Mouse (Mus musculus) ZHBTc4 (cell line): Measurements from ENCODE around the gene Zfp248.

Experiments used
- DNase-seq: peaks from one replicate; pipeline ENCODE4 v3.0.0-alpha.2; 2011; ENCODE audit warnings: low read depth, low spot score

Gene Zfp248

DNA sequence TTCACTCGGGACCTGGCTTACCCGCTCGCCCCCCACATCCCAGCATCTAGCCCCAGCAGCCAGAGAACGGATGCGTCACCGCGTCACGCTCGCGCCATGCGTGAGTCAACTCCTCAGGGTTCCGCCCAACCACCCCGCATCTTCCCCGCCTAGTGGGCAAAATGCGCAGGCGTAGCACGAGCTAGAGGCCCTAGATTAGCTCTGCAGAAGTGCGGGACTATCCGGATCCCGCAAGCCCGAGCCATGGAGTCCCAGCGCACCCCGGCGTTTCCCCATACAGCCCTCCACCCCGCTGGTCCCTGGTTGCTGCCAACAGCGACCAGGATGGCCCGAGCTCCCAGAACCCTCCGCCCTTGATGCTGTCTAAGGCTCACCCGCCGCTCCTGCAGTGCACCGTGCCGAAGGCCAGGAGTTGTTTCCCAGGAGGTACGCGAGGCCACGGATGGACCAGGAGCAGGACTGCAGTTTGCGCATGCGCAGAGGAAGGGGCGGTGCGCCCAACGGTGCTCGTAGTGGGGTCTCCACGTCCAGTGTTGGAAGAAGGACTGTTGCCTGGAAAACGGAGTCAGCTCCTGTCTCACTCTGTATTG lies at the start of gene Zfp248:
Gene Zfp248 (minus strand): TSS at position 487 of the 590 bp plus-strand sequence.
- peak; percentile 86 for DNase-seq

- DNase-seq: no peak
These were observed 43.7 kb upstream of the Zfp248 start for GRCm38 (mm10) chr6:118499010-118499409.

- DNase-seq: no peak
These were observed 26.8 kb upstream of the Zfp248 start for GRCm38 (mm10) chr6:118482125-118482524.

DNA sequence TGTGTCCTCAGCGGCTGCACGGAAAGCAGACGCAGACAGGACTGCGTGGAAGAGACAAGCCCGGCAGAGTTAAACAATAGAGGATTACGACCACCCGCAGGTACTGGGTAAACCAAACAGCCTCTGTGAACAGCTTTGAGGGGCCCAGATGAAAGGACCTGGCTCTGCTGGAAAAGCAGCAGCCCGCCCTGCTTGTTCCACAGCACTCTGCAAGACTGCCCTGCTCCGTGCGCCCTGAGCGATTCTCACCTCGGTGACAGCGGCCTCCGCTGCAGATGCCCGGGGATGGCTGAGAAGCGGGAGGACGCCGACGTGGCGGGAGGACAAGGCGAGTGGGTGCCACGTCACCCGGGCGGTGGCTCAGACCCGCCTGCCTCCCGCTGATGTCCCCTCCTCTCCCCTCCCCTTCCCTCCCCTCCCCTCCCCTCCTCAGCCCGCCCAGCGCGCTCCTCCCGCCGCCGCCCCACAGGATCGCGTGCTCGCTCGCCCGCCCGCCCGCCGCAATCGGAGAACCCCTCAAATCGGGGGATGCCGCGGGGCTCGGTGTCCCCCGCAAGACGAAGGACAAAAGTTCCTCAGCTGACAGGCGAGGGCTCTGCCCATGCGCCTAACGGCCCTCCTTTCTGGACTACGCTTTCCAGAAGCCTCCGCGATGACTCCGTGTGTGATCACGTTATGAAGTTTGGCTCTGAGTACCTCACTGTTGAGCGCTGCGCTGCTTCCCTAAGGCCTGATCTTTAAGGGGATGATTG lies 23.8 kb upstream of the Zfp248 start, which contains the start of gene Zfp9:
Gene Zfp9 (minus strand): TSS at position 364 of the 752 bp plus-strand sequence.
- DNase-seq: peak; percentile 74

DNA sequence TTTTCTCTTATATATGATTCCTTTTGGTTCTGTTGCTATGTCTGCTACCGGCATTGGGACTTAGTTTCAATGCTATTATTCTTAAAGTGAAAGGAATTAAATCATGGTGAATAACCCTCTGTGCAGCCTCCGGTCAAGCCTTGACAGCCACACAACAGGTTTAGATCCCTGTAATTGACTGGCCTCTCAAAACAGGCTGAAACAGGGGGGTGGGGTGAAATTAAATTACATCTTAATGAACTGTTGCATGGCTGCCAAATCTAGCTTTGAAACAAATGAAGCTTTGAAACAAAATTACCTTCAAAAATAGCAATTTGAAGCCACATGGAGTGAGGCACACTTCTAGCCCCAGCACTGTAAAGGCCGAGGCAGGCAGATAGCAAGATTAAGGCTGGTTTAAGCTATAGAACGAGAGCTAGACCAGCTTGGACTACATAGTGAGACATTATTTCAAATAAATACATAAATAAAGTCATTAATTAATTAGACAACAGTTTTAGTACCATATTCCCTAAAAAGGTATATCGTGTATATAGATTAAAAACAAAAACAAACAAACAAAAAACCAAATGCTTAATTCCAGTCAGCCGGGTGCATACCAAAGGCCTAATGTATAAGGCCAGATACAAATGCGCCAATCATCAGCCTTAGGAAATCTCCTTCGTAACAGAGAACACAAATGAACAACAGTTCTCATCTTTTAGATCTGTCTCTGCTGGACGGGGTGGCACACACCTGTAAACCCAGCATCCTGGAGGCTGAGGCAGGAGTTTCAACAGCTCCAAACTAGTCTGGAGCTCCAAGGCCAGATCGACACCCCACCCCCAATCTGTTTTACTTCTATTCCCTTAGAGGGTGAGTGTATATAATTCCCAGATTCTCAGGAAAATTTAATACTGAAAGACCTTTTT lies 22.8 kb upstream of the Zfp248 start:
- DNase-seq: no peak

- DNase-seq: peak; percentile 17
These were observed 6.9 kb upstream of the Zfp248 start for GRCm38 (mm10) chr6:118462069-118462705.

DNA sequence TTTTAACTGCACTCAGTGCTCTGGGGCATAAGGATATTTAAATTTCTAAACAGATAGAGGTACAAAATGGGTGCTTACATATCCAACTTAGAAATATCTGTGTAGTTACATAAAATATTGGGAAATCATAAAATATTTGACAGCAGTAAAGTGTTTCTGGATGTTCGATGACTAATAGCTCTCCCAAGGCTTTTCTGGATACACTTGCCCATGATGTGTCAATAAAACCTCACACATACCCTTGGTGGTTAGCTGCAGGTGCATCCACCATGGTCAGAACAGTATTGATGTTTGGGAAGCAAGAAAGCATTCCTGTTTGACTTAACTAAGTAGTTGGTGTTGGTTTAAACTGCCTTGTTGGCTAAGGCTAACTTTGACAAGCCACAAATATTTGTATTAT lies 2.4 kb upstream of the Zfp248 start:
- no peak for DNase-seq

GRCm38 (mm10) chr6:118454452-118454851 lies 876 bp downstream of the Zfp248 start:
- peak; percentile 10 for DNase-seq

DNA sequence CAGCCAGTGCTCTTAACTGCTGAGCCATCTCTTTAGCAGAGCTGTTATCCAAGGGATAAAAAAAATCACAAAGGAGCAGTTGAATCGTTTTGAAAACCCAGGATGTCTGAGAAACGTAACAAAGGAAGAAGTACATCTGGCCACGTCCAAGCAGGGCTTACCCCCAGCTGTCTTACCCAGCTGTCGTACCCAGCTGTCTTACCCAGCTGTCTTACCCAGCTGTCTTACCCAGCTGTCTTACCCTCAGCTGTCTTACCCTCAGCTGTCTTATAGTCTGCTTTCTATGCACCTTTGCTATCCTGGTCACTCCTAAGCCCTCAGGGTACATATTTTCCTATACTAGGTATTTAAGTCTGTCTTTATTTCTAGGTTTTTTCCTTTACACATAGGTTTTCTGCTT lies 23.8 kb downstream of the Zfp248 start:
- no peak for DNase-seq

DNA sequence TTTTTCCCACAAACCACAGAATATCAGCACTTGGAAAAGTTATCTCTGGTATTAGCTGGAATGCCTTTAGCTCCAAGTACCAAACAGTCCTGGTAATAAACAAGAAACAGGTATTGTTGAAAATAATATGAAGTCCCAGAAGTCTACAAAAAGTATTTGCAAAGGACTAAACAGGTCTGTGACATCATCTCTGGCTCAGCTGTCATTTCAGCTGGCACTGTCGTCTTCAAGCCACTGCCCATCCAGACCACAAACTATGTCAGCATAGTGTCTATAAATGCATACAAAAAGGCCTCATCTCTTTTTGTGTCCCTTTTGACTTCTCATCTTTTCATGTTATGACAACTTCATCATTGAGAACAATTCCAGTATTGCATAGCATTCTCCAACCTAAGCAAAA lies 28.7 kb downstream of the Zfp248 start:
- DNase-seq: no peak

DNA sequence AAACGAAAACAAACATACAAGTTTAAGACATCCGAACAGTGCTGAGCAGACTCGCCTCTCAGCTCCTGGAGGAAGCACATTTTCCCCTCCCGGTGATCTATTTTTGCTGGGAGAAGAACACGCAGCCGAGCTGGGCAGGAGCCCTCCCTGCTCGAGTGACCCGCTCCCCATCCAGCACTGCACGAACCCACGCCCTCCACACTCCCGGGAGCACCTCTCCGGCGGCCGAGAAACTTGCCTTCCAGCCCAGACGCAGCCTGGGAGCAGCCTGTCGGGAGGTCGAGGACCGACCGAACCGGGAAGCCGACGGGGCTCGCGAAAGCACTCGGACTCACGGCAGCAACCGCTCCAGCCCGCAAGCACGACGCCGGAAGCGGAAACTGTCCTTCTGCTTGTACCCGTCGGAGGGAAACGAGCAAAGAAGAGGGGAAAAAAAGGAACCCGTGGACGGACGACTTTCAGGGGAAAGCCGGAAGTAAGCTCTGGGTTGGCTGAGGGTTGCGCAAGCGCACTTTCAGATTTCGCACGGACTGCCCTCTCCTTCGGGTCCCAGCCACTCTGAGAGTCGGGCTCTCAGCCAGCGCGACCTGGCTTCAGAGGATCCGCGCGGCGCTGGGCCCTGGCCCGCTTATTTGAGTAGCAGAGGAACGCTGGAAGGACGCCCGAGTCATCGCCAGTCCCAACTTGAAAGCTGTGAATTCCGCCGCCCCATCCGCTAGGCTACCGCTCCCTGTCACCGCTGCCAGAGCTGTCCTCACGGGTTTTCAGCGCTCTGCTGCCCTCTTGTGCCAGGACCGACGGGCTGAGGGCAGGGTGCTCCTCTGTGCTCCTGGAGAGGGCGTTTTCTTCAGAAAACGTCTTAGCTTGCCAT lies 36.0 kb downstream of the Zfp248 start, which contains the start of gene Bms1:
Gene Bms1 (minus strand): TSS at position 425 of the 871 bp plus-strand sequence.
- peak; percentile 98 for DNase-seq

DNA sequence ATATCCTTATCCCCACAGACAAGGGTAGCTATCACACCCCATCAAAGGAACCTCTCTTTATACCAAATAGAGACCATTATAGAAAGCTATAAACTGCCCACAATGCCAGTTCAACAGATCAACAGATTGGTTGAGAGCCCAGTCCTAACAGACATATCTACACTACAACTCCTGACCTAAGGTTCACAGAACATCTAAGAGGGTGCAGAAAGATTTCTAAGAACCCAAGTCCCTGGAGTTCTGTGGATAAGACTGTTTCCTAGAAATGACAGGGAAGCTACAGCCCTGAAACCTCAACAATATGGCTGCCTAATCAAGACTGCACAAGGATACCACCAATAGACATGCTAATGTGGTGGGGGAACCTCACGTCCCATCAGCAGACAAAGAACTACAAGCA lies 44.9 kb downstream of the Zfp248 start:
- DNase-seq: no peak

- peak; percentile 27 for DNase-seq
These were observed 46.8 kb downstream of the Zfp248 start for GRCm38 (mm10) chr6:118408510-118408909.

- DNase-seq: no peak
These were observed 48.9 kb downstream of the Zfp248 start for GRCm38 (mm10) chr6:118406421-118406820.

DNA sequence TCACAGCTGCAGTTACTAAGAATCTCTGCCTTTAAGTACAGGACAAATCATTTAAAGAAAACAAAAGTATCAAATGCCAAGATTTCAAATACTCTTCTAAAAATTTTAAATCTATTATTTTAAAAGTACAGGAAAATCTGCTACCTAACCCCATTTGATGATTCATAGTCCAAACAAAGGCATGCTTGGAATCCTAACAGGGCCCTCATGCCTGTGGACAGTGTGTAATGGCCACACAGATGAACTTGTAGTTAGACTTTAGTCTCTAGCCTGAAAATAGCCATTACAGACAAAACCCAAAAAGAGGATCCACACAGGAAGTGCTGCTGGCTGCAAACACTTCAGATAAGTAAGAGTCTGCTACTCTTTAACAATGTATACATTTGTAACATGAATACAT lies 64.6 kb downstream of the Zfp248 start:
- DNase-seq: no peak

GRCm38 (mm10) chr6:118385962-118386361 lies 69.4 kb downstream of the Zfp248 start:
- DNase-seq: no peak

DNA sequence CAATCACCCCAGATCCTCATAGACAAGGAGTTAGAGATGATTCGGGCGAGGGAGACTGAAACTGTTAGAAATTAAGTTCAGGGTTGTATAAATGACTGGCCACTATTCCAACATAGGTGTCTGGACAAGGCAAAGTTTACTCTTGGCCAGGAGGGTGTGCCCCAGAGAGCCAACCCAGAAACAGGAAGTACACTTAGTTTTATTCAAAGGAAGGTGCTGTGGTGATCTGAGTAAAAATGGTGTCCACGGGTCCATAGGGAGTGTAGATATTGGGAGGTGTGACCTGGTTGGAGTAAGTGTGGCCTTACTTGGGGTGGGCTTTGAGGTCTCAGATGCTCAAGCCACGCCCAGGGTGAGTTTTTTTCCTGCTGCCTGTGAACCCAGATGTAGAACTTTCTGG lies 74.1 kb downstream of the Zfp248 start:
- no peak for DNase-seq

GRCm38 (mm10) chr6:118380630-118381029 lies 74.7 kb downstream of the Zfp248 start:
- DNase-seq: no peak

DNA sequence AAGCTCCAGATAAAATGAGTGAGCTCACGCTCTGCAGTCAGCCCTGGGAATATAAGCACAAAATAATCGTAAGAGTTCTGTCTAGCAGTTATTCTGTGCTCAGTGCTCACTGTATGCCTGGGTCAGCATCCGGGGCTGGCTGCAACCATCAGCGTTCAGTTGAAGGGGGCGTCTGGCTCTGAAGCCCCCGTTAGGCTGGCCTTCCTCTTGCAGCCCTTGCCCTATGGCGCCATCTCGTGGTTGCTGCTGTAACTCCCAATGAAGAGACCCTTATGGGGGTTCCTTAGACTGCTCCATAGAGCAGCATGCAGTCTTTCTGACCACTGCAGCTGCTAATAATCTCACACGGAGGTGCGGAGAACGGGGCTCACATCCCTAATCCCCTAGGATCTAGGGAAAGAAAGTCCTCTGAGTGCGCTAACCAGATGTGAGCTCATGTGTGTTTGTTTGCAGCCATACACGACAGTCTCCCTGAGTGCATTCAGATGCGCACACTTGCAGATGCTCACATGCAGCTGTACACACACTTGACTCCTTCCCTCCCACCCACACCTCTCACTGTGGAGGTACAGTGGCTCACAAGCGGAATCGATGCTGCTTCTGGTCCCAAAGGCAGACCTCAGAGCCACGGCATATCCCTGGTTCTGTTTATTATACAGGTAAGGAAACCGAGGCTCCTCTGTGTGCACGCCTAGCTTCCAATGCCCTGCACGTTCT lies 75.7 kb downstream of the Zfp248 start:
- peak; percentile 71 for DNase-seq

DNA sequence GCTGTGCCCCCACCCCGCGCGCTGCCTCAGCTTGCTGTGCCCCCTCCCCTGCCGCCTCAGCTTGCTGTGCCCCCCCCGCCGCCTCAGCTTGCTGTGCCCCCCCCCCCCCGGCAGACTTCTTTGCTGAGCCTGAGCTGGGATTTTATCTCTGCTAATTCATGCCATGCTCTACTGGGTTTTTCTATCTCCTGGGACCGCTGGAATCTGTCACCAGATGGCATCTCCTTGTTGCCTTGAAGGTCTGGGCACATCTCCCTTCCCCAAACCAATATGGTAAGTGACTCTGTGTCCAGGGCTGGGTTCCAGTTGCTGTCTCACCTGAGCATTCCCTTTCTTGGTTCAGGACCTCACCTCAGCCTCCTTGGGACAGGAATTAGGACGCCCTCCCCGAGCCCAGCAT lies 77.7 kb downstream of the Zfp248 start:
- no peak for DNase-seq
